In genomic region chr2:169008756-169009155, GRCm38 (mm10) we compare ENCODE assay signal across 8 mouse cellular contexts. TPM values are rescaled to one million over a fixed set of nuclear protein-coding genes. Genes with fewer than 3 reads are reported as not detected.
A peak's percentile ranks its signal among the peaks of the same experiment; 100 is the strongest.
DNase-seq lines count a peak whose midpoint lies in the region; ATAC-seq and TF ChIP-seq lines count a peak whose summit lies in the region.

No protein-coding gene starts in this region.

- TF ChIP-seq CTCF in intestine, postnatal 0 days (IDR thresholded peaks at IDR 0.05; ENCODE audit: low read depth), result no peak
- TF ChIP-seq CTCF in heart, postnatal 0 days (IDR thresholded peaks at IDR 0.05; ENCODE audit: low read depth), result no peak

- no peak for TF ChIP-seq EP300 in heart, postnatal 0 days (IDR thresholded peaks at IDR 0.05; ENCODE audit: low read depth)

- H3K27me3 ChIP-seq in intestine, embryonic 14.5 days (replicated peaks; ENCODE audit: control insufficient read depth, insufficient read depth, low read length), result no peaks in the 10 kb centered on the region
- H3K27me3 ChIP-seq in intestine, postnatal 0 days (replicated peaks; ENCODE audit: control insufficient read depth, insufficient read depth, low read length), result no peaks in the 10 kb centered on the region
- no peaks in the 10 kb centered on the region for H3K27me3 ChIP-seq in heart, postnatal 0 days (ENCODE audit: control insufficient read depth, insufficient read depth, low read length)

- ATAC-seq in intestine, embryonic 14.5 days (replicated peaks; ENCODE audit: low FRiP score, low TSS enrichment, low read depth), result no peak
- ATAC-seq in intestine, postnatal 0 days, result no peak
- ATAC-seq in heart, postnatal 0 days (ENCODE audit: insufficient read depth, low read depth), result peak; percentile 8; the same call in 1 of the 2 replicates
- ATAC-seq in megakaryocyte, adult 5-6 weeks (ENCODE audit: poor library complexity, severe bottlenecking), result peak; percentile 33; the same call in 1 of the 2 replicates
- no peak for ATAC-seq in cerebellum, adult (ENCODE audit: insufficient number of reproducible peaks, low FRiP score, low TSS enrichment)

- no peak overlapping the region for H3K4me2 ChIP-seq in intestine, embryonic 14.5 days (ENCODE audit: low read length)
- H3K4me2 ChIP-seq in intestine, postnatal 0 days (replicated peaks; ENCODE audit: low read depth), result no peak overlapping the region
- H3K4me2 ChIP-seq in heart, postnatal 0 days (ENCODE audit: low read depth, low read length), result no peak overlapping the region

- no peak overlapping the region for H3K4me3 ChIP-seq in intestine, embryonic 14.5 days (ENCODE audit: low read depth, low read length)
- H3K4me3 ChIP-seq in intestine, postnatal 0 days (ENCODE audit: low read depth, low read length), result no peak overlapping the region
- H3K4me3 ChIP-seq in heart, postnatal 0 days (ENCODE audit: low read depth, low read length), result no peak overlapping the region

- H3K9ac ChIP-seq in intestine, embryonic 14.5 days (ENCODE audit: low read length), result no peak overlapping the region
- H3K9ac ChIP-seq in intestine, postnatal 0 days (ENCODE audit: low read depth, low read length), result no peak overlapping the region
- no peak overlapping the region for H3K9ac ChIP-seq in heart, postnatal 0 days (replicated peaks; ENCODE audit: low read depth, low read length)

- WGBS in intestine, embryonic 14.5 days, result 81% methylated on average over 20 of the region's 20 CpGs
- WGBS in intestine, postnatal 0 days, result 74% methylated on average over 20 of the region's 20 CpGs
- WGBS in heart, postnatal 0 days, result 67% methylated on average over 20 of the region's 20 CpGs

- H3K9me3 ChIP-seq in intestine, embryonic 14.5 days (ENCODE audit: control insufficient read depth, low read length), result no peaks in the 10 kb centered on the region
- no peaks in the 10 kb centered on the region for H3K9me3 ChIP-seq in intestine, postnatal 0 days (ENCODE audit: control insufficient read depth)
- no peaks in the 10 kb centered on the region for H3K9me3 ChIP-seq in heart, postnatal 0 days (replicated peaks; ENCODE audit: control insufficient read depth, low read length)

- H3K4me1 ChIP-seq in intestine, embryonic 14.5 days (replicated peaks; ENCODE audit: control insufficient read depth, insufficient read depth, low read length), result no peaks in the 10 kb centered on the region
- H3K4me1 ChIP-seq in intestine, postnatal 0 days (replicated peaks; ENCODE audit: control insufficient read depth, insufficient read depth, low read length), result no peaks in the 10 kb centered on the region
- H3K4me1 ChIP-seq in heart, postnatal 0 days (ENCODE audit: control insufficient read depth, insufficient read depth), result no peaks in the 10 kb centered on the region

- no peak for DNase-seq in intestine, embryonic 14.5 days (ENCODE audit: low spot score)
- DNase-seq in c-Kit-positive CD71-negative TER-119-negative erythroid progenitor cells, embryonic 14.5 days (ENCODE audit: low read depth), result peak; percentile 8
- DNase-seq in heart, postnatal 0 days (ENCODE audit: low spot score), result no peak
- DNase-seq in c-Kit-positive CD71-positive TER-119-positive erythroid progenitor cells, embryonic 14.5 days (ENCODE audit: low spot score), result no peak
- no peak for DNase-seq in MN1 (ENCODE audit: low spot score)

- 0 out of 2 replicates have a peak overlapping the region, but pooled peaks have one; percentile 33 for H3K27ac ChIP-seq in intestine, embryonic 14.5 days (ENCODE audit: low read depth)
- H3K27ac ChIP-seq in intestine, postnatal 0 days (ENCODE audit: low read depth, low read length), result no peak overlapping the region
- H3K27ac ChIP-seq in heart, postnatal 0 days (ENCODE audit: low read depth), result peak overlapping the region; percentile 44; the same call in 1 of the 2 replicates

- no peaks in the 10 kb centered on the region for H3K36me3 ChIP-seq in intestine, embryonic 14.5 days (ENCODE audit: control insufficient read depth, insufficient read depth, low read length)
- no peaks in the 10 kb centered on the region for H3K36me3 ChIP-seq in intestine, postnatal 0 days (ENCODE audit: control insufficient read depth, insufficient read depth)
- no peaks in the 10 kb centered on the region for H3K36me3 ChIP-seq in heart, postnatal 0 days (replicated peaks; ENCODE audit: control insufficient read depth, insufficient read depth, low read length)

RNA-seq across cellular contexts. Expression of gene Zfp64, which starts 53.4 kb away (rescaled TPM):
- 36.8 and 38.7 TPM in 2 replicates for polyA plus RNA-seq in intestine, embryonic 14.5 days (2014; fragmentation: Nextera tagmentation; extraction: Ambion mirVana)
- 10.7 and 12.9 TPM in 2 replicates for polyA plus RNA-seq in intestine, postnatal 0 days (2015; fragmentation: Nextera tagmentation; extraction: Ambion mirVana)
- total RNA-seq in heart, postnatal 0 days (2014; rRNA removed; ENCODE audit: low replicate concordance), result 15.4 and 19.9 TPM in 2 replicates
- 10.0 and 10.9 TPM in 2 replicates for polyA plus RNA-seq in heart, postnatal 0 days (2015; fragmentation: Nextera tagmentation; extraction: Ambion mirVana)
- total RNA-seq in megakaryocyte, adult 5-6 weeks (2015), result 6.7 and 8.8 TPM in 2 replicates
- total RNA-seq in megakaryocyte, adult 5-6 weeks (2017), result 13.8 and 17.2 TPM in 2 replicates

Comparison
In these comparisons a context has a peak if more than half of its experiments do, and no peak if none do; other contexts are left out.
1. ATAC-seq: peak in heart, postnatal 0 days (single experiment) and megakaryocyte, adult 5-6 weeks (single experiment); none in intestine, embryonic 14.5 days (single experiment), intestine, postnatal 0 days (single experiment) and cerebellum, adult (single experiment).